25 mouse cellular contexts compared by ENCODE assay signal in the genomic region with DNA sequence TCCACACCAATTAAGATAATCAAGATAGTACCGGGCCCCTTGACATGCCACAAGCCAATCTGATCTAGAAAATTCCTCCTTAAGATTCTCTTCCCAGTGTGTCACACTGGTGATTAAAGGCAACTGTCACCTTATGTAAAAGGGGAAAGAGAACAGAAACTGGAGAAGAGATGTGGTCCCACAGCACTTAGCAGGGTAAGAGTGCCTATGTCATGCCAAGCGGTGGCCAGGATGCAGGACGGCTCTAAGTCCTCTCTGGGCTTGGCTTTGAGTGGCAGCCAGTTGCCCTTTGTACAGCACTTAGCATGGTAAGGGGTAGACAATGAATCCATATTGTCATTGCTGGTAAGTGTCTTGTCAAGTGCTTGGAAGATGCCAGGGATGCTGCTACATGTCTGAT.
"Had no signal": no experiment of that assay in that cellular context is flagged by ENCODE, and none has a peak within 500 bp of the region (broad histone marks: within the 10 kb centered on the region; RNA-seq: fewer than 3 reads in every experiment).

No protein-coding gene starts in this region.

- H3K36me3 ChIP-seq: heart, embryonic 13.5 days; heart, embryonic 15.5 days; hindbrain, embryonic 10.5 days; hindbrain, embryonic 12.5 days; intestine, embryonic 15.5 days; limb, embryonic 13.5 days; limb, embryonic 15.5 days; liver, embryonic 12.5 days had no signal

- DNase-seq: gastrocnemius, adult 2 months; gastrocnemius, postnatal 14 days; gastrocnemius, postnatal 36 days; heart, adult 2 months; heart, postnatal 14 days; heart, postnatal 4 days; kidney, adult 18-20 months; kidney, adult 8-10 months; kidney, postnatal 10 days; kidney, postnatal 25 days; kidney, postnatal 4 days; layer of hippocampus, adult 9-11 months; layer of hippocampus, postnatal 36 days; left cerebral cortex, postnatal 4 days had no signal

- ATAC-seq: hindbrain, embryonic 16.5 days; inflammation-experienced regulatory T-cells, adult 6 months; intestine, embryonic 15.5 days; intestine, postnatal 0 days; liver, embryonic 12.5 days had no signal

- H3K4me3 ChIP-seq: gastrocnemius, adult 2 months; heart, adult 2 months; heart, embryonic 13.5 days; heart, embryonic 15.5 days; hindbrain, embryonic 10.5 days; hindbrain, embryonic 12.5 days; intestine, embryonic 15.5 days; limb, embryonic 13.5 days; limb, embryonic 15.5 days; liver, embryonic 12.5 days had no signal

- H3K4me1 ChIP-seq: heart, embryonic 13.5 days; heart, embryonic 15.5 days; intestine, embryonic 15.5 days; liver, embryonic 12.5 days had no signal

- H3K27me3 ChIP-seq: heart, embryonic 13.5 days; heart, embryonic 15.5 days; hindbrain, embryonic 12.5 days; intestine, embryonic 15.5 days; limb, embryonic 13.5 days; limb, embryonic 15.5 days; liver, embryonic 12.5 days had no signal

- H3K9me3 ChIP-seq: heart, embryonic 13.5 days; heart, embryonic 15.5 days; hindbrain, embryonic 10.5 days; hindbrain, embryonic 12.5 days; intestine, embryonic 15.5 days; limb, embryonic 13.5 days; limb, embryonic 15.5 days; liver, embryonic 12.5 days had no signal
